ENCODE assay signal across 27 mouse cellular contexts in genomic region chr12:91846038-91846437, GRCm38 (mm10). TPM values are rescaled to one million over a fixed set of nuclear protein-coding genes. Genes with fewer than 3 reads are reported as not detected.
DNase-seq lines count a peak whose midpoint lies in the region; ATAC-seq and TF ChIP-seq lines count a peak whose summit lies in the region.
"Had no signal": no experiment of that assay in that cellular context is flagged by ENCODE, and none has a peak within 500 bp of the region (broad histone marks: within the 10 kb centered on the region; RNA-seq: fewer than 3 reads in every experiment).

No protein-coding gene starts in this region.

- intact Hi-C loops in heart, postnatal 14 days (cut with DNase I) = no loop called here

- H3K27me3 ChIP-seq in liver, adult 2 months (ENCODE audit: control insufficient read depth, insufficient read depth, low read length) = no peaks in the 10 kb centered on the region
- H3K27me3 ChIP-seq in CH12.LX (replicated peaks) = peaks cover 1% of the 10 kb centered on the region
- no peaks in the 10 kb centered on the region for H3K27me3 ChIP-seq in stomach, embryonic 16.5 days (ENCODE audit: control insufficient read depth, insufficient read depth, low read length)
- H3K27me3 ChIP-seq: embryonic facial prominence, embryonic 12.5 days; forebrain, embryonic 12.5 days; Patski had no signal

- no peak for ATAC-seq in stomach, embryonic 16.5 days (ENCODE audit: insufficient read depth, low FRiP score)
- ATAC-seq: activated CD4-positive, CD25-positive, alpha-beta regulatory T cell, adult 4 months; CD4-positive, CD25-positive, alpha-beta regulatory T cell, adult 4 months; forebrain, embryonic 14.5 days; forebrain, embryonic 16.5 days; Patski had no signal

- peaks cover 16% of the 10 kb centered on the region for H3K4me1 ChIP-seq in liver, adult 2 months (ENCODE audit: control insufficient read depth, insufficient read depth, low read length)
- peaks cover 4 to 33% of the 10 kb centered on the region in 2 experiments for H3K4me1 ChIP-seq in CH12.LX (ENCODE audit: control insufficient read depth in 1 of 2, insufficient read depth in 2 of 2)
- no peaks in the 10 kb centered on the region; the same call in 1 of the 2 replicates for H3K4me1 ChIP-seq in embryonic fibroblast, embryonic 13.5 days (ENCODE audit: control insufficient read depth, insufficient read depth, low read length)
- peaks cover 11% of the 10 kb centered on the region for H3K4me1 ChIP-seq in stomach, embryonic 16.5 days (ENCODE audit: control insufficient read depth, insufficient read depth, low read length)

- DNase-seq in liver, adult 2 months (ENCODE audit: extremely low read depth, low read depth, low spot score) = peak; percentile 17
- no peak for DNase-seq in liver
- DNase-seq in CH12.LX (ENCODE audit: extremely low read depth) = no peak
- no peak for DNase-seq in heart, postnatal 14 days
- DNase-seq in right cerebral cortex, postnatal 10 days (ENCODE audit: low spot score in 2 of 2) = no peak
- no peak for DNase-seq in heart, adult 11 months
- DNase-seq: adrenal gland, adult 8-10 months; adrenal gland, postnatal 14 days; adrenal gland, postnatal 36 days; B cell, adult 2 months; cerebellum, adult 11-12 months; cerebellum, adult 2 months; cerebellum, adult 9-10 months; cerebellum, postnatal 10 days; cerebellum, postnatal 25 days had no signal

- TF ChIP-seq EP300 in CH12.LX (IDR thresholded peaks at IDR 0.05; ENCODE audit: low read length) = no peak

- no peak for TF ChIP-seq CTCF in liver, adult 2 months (IDR thresholded peaks at IDR 0.05; ENCODE audit: low read depth, low read length)
- no peak for TF ChIP-seq CTCF in CH12.LX (conservative IDR thresholded peaks at IDR 0.05 in 1 of 2, IDR thresholded peaks at IDR 0.05 in 1 of 2; ENCODE audit: low read depth in 2 of 2, low read length in 2 of 2)
- no peak for TF ChIP-seq CTCF in embryonic fibroblast, embryonic 13.5 days (IDR thresholded peaks at IDR 0.05; ENCODE audit: borderline replicate concordance, insufficient read depth, low read length)

- no peaks in the 10 kb centered on the region for H3K9me3 ChIP-seq in CH12.LX (replicated peaks; ENCODE audit: low read length)
- no peaks in the 10 kb centered on the region for H3K9me3 ChIP-seq in stomach, embryonic 16.5 days (replicated peaks; ENCODE audit: control insufficient read depth, low read length)
- H3K9me3 ChIP-seq: embryonic facial prominence, embryonic 10.5 days; embryonic facial prominence, embryonic 12.5 days; forebrain, embryonic 10.5 days; forebrain, embryonic 12.5 days had no signal

- in situ Hi-C loops in CH12.LX (cut with MboI; ENCODE audit: low pct_ligation_motif_present, low pct_unique_long_range_greater_than_20kb, low sequenced_read_pairs) = no loop called here

- H3K27ac ChIP-seq in liver, adult 2 months (replicated peaks; ENCODE audit: insufficient read depth, low read depth, low read length) = 0 out of 2 replicates have a peak overlapping the region, but pooled peaks have one; percentile 7
- peak overlapping the region; percentile 97 for H3K27ac ChIP-seq in CH12.LX (ENCODE audit: insufficient read depth, low read depth)
- H3K27ac ChIP-seq in embryonic fibroblast, embryonic 13.5 days (ENCODE audit: insufficient read depth, low read length) = peak overlapping the region; percentile 75
- H3K27ac ChIP-seq in stomach, embryonic 16.5 days (ENCODE audit: low read length) = peak overlapping the region; percentile 42; the same call in 1 of the 2 replicates
- H3K27ac ChIP-seq: embryonic facial prominence, embryonic 10.5 days; embryonic facial prominence, embryonic 12.5 days; forebrain, embryonic 10.5 days; forebrain, embryonic 12.5 days had no signal

- no peak overlapping the region for H3K9ac ChIP-seq in liver, adult 2 months (ENCODE audit: low read depth, low read length)
- H3K9ac ChIP-seq in CH12.LX (ENCODE audit: insufficient read depth, low read depth) = peak overlapping the region; percentile 97
- no peak overlapping the region for H3K9ac ChIP-seq in stomach, embryonic 16.5 days (ENCODE audit: low read length)
- H3K9ac ChIP-seq: embryonic facial prominence, embryonic 12.5 days; forebrain, embryonic 12.5 days had no signal

- dilution Hi-C loops in CH12.LX (cut with MboI; ENCODE audit: extremely low pct_ligation_motif_present, extremely low pct_unique_long_range_greater_than_20kb, low sequenced_read_pairs) = no loop called here

- H3K4me3 ChIP-seq in liver, adult 2 months (ENCODE audit: insufficient read depth, low read depth, low read length) = no peak overlapping the region
- H3K4me3 ChIP-seq in CH12.LX (replicated peaks in 1 of 3; ENCODE audit: low read depth in 2 of 3, low read length in 2 of 3, poor library complexity in 1 of 3) = peak overlapping the region; percentile 15 to 89 (median 62)
- no peak overlapping the region for H3K4me3 ChIP-seq in embryonic fibroblast, embryonic 13.5 days (ENCODE audit: insufficient read depth, low read length)
- no peak overlapping the region for H3K4me3 ChIP-seq in stomach, embryonic 16.5 days (replicated peaks; ENCODE audit: low read length)
- H3K4me3 ChIP-seq: embryonic facial prominence, embryonic 10.5 days; embryonic facial prominence, embryonic 12.5 days; erythroblast, embryonic 14.5 days; forebrain, embryonic 10.5 days; forebrain, embryonic 12.5 days had no signal

- TF ChIP-seq POLR2A in liver, adult 2 months (IDR thresholded peaks at IDR 0.05; ENCODE audit: extremely low read depth, insufficient read depth, low read length) = no peak
- TF ChIP-seq POLR2A in CH12.LX (IDR thresholded peaks at IDR 0.05; ENCODE audit: low read depth, low read length) = no peak
- TF ChIP-seq POLR2A in embryonic fibroblast, embryonic 13.5 days (IDR thresholded peaks at IDR 0.05; ENCODE audit: low read depth, low read length) = no peak

- H3K4me2 ChIP-seq in CH12.LX (ENCODE audit: insufficient read depth, low read depth, poor library complexity, severe bottlenecking) = peak overlapping the region; percentile 83
- no peak overlapping the region; the same call in 1 of the 2 replicates for H3K4me2 ChIP-seq in stomach, embryonic 16.5 days (ENCODE audit: low read depth, low read length)
- H3K4me2 ChIP-seq: embryonic facial prominence, embryonic 12.5 days; forebrain, embryonic 12.5 days had no signal

- H3K79me2 ChIP-seq in liver, adult 2 months (ENCODE audit: control insufficient read depth, insufficient read depth, low read length) = peaks cover 11% of the 10 kb centered on the region
- peaks cover 53% of the 10 kb centered on the region for H3K79me2 ChIP-seq in CH12.LX (replicated peaks; ENCODE audit: control insufficient read depth, extremely low read depth, insufficient read depth, poor library complexity, severe bottlenecking)

- no peak for TF ChIP-seq RAD21 in CH12.LX (IDR thresholded peaks at IDR 0.05; ENCODE audit: low read depth, low read length)

- peaks cover 17% of the 10 kb centered on the region for H3K36me3 ChIP-seq in liver, adult 2 months (ENCODE audit: control insufficient read depth, insufficient read depth, low read length)
- peaks cover 19 to 46% of the 10 kb centered on the region in 2 experiments for H3K36me3 ChIP-seq in CH12.LX (replicated peaks in 1 of 2; ENCODE audit: control insufficient read depth in 1 of 2, insufficient read depth in 1 of 2, low read length in 1 of 2)
- peaks cover 3% of the 10 kb centered on the region for H3K36me3 ChIP-seq in stomach, embryonic 16.5 days (ENCODE audit: control insufficient read depth, insufficient read depth, low read length)

- 58% methylated on average over 6 of the region's 6 CpGs for WGBS in liver, adult 2 months
- whole genome bisulfite sequencing in stomach, embryonic 16.5 days = 86% methylated on average over 6 of the region's 6 CpGs

TF ChIP-seq in CH12.LX, 34 proteins besides CTCF, POLR2A, EP300 and RAD21:
- TF ChIP-seq MYC (IDR thresholded peaks at IDR 0.05; ENCODE audit: low read depth, low read length) = no peak; the same call in 1 of the 2 replicates
- peak; percentile 50; the same call in 1 of the 2 replicates for TF ChIP-seq MAX (IDR thresholded peaks at IDR 0.05; ENCODE audit: low read length)
- TF ChIP-seq ZMIZ1 (IDR thresholded peaks at IDR 0.05; ENCODE audit: low read depth, low read length) = peak; percentile 60; the same call in 1 of the 2 replicates
- TF ChIP-seq HCFC1 (IDR thresholded peaks at IDR 0.05; ENCODE audit: low read depth, low read length) = no peak
- peak; percentile 72; the same call in 1 of the 2 replicates for TF ChIP-seq MXI1 (IDR thresholded peaks at IDR 0.05; ENCODE audit: low read depth, low read length)
- no peak for TF ChIP-seq GABPA (IDR thresholded peaks at IDR 0.05; ENCODE audit: insufficient replicate concordance, low read depth, low read length)
- no peak for TF ChIP-seq ZKSCAN1 (IDR thresholded peaks at IDR 0.05; ENCODE audit: borderline replicate concordance, low read depth, low read length)
- TF ChIP-seq JUN (IDR thresholded peaks at IDR 0.05; ENCODE audit: insufficient read depth, low read depth, low read length) = no peak
- TF ChIP-seq CHD1 (IDR thresholded peaks at IDR 0.05; ENCODE audit: low read depth, low read length) = no peak

RNA-seq across cellular contexts. Expression of gene Sel1l, which starts 2.9 kb away (rescaled TPM):
- 97.2 and 107 TPM in 2 replicates for total RNA-seq in liver, adult 2 months (2014; rRNA removed)
- polyA plus RNA-seq in liver, adult 2 months (2012; rRNA removed) = 37.5 and 37.7 TPM in 2 replicates
- 126 and 155 TPM in 2 replicates for total RNA-seq in CH12.LX (2012; rRNA removed)
- 46.6 and 49.0 TPM in 2 replicates for total RNA-seq in CH12.LX (2014; rRNA removed)
- 84.7 and 90.7 TPM in 2 replicates for polyA plus RNA-seq in CH12.LX (2012; ENCODE audit: insufficient read length, low read depth)
- polyA plus RNA-seq in embryonic fibroblast, embryonic 13.5 days (2011; ENCODE audit: insufficient read length, low read depth, missing spikeins) = 139 and 152 TPM in 2 replicates
- polyA plus RNA-seq in stomach, embryonic 16.5 days (2015; fragmentation: Nextera tagmentation; extraction: Ambion mirVana) = 131 and 140 TPM in 2 replicates
- 10 to 100 TPM; 54.5 to 55.7 TPM for total RNA-seq in heart, postnatal 14 days (2021)

RNA-seq across cellular contexts. Expression of gene Ston2, which starts 57.9 kb away (rescaled TPM):
- 4.6 and 6.5 TPM in 2 replicates for total RNA-seq in liver, adult 2 months (2014; rRNA removed)
- polyA plus RNA-seq in liver, adult 2 months (2012; rRNA removed) = 9.3 and 11.4 TPM in 2 replicates
- total RNA-seq in CH12.LX (2012; rRNA removed) = 0.29 and 0.34 TPM in 2 replicates
- not detected in 2 replicates for total RNA-seq in CH12.LX (2014; rRNA removed)
- 0.21 TPM in 1 of 2 replicates, not detected in the other for polyA plus RNA-seq in CH12.LX (2012; ENCODE audit: insufficient read length, low read depth)
- polyA plus RNA-seq in embryonic fibroblast, embryonic 13.5 days (2011; ENCODE audit: insufficient read length, low read depth, missing spikeins) = 1.1 and 1.8 TPM in 2 replicates
- polyA plus RNA-seq in stomach, embryonic 16.5 days (2015; fragmentation: Nextera tagmentation; extraction: Ambion mirVana) = 8.1 and 8.5 TPM in 2 replicates
- 1 to 10 TPM; 5.2 to 5.8 TPM for total RNA-seq in heart, postnatal 14 days (2021)

Comparison
In these comparisons a context has a peak if more than half of its experiments do, and no peak if none do; other contexts are left out.
1. H3K27ac ChIP-seq: peak in every context shown above with its lines; median percentile 97 in CH12.LX; 75 in embryonic fibroblast, embryonic 13.5 days; 42 in stomach, embryonic 16.5 days; 7 in liver, adult 2 months.
2. H3K4me3 ChIP-seq: peak in CH12.LX (3 of 3); none in liver, adult 2 months (single experiment), embryonic fibroblast, embryonic 13.5 days (single experiment) and stomach, embryonic 16.5 days (single experiment).